Mouse (Mus musculus) megakaryocyte, embryonic 14.5 days (primary cell): Measurements from ENCODE around the gene Ctnna3.

Source experiments
- FLI1 ChIP-seq: IDR thresholded peaks from 2 replicates; pipeline ENCODE4 v1.6.1; 2012; ENCODE audit warnings: low read length, inconsistent platforms, mixed read lengths
- GATA1 ChIP-seq: IDR thresholded peaks from 3 replicates; pipeline ENCODE4 v1.6.1; 2012; ENCODE audit warnings: mixed read lengths, low read length, inconsistent platforms, borderline replicate concordance

- TF ChIP-seq GATA1, result no peak
- TF ChIP-seq FLI1, result no peak
These were observed 1583.6 kb downstream of the Ctnna3 start for GRCm38 (mm10) chr10:65013525-65013924.
